Mouse (Mus musculus) A20 (cell line): ENCODE results near the gene Mlycd.

ENCODE experiments used
- DNase-seq: peaks from one replicate; pipeline ENCODE4 v3.0.0-alpha.2; 2011; ENCODE audit warnings: low read depth, low spot score

Gene Mlycd

DNA sequence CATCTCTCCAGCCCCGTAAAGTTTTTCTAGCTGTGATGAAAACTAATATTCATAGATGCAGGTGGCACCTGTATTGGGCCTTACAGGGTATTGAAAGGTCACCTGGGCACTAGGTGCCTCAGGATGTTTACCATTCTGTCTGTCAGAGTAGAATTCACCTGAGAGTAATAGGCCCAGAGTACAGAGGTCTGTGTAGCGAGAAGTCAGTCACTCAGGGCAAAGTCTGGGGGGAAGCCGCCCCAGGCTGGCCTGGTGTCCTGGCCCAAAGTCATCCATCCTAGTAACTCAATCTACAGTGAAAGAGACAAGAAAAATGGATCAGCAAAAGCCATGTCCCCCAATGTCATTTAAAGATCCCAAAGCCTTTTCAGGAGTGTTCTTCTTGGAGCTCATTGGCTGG, 6.2 kb downstream of the Mlycd start:
- no peak for DNase-seq

DNA sequence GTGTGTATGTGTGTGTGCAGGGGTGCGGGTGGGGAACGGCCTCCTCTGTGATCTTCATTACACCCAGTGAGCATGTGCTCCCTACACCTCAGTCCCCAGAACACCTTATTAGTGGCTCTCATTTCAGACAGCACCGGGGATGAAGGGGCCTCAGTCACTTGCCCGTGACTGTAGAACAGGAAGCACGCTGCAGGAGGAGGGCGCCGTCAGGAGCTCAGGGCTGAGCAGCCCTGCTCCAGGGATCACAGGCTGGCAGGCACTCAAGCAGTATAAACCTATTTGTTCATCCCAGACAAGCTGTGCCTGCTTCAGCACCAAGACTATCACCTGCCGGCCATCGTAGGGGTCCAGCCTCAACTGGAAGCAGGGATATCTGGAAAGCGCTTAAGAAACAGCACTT, 9.2 kb downstream of the Mlycd start:
- no peak for DNase-seq

DNA sequence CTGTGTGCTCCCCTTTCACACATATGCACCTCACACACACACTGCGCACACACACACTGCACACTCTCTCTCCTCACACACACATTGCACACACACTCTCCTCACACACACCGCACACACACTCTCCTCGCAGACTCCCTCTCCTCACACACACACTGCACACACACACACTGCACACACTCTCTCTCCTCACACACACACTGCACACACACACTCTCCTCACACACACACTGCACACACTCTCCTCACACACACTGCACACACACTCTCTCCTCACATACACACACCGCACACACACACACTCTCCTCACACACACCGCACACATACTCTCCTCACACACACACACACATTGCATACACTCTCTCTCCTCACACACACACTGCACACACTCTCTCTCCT, 10.0 kb downstream of the Mlycd start:
- no peak for DNase-seq

- DNase-seq = no peak
Observed at GRCm38 (mm10) chr8:119408311-119408710, 13.6 kb downstream of the Mlycd start.

DNA sequence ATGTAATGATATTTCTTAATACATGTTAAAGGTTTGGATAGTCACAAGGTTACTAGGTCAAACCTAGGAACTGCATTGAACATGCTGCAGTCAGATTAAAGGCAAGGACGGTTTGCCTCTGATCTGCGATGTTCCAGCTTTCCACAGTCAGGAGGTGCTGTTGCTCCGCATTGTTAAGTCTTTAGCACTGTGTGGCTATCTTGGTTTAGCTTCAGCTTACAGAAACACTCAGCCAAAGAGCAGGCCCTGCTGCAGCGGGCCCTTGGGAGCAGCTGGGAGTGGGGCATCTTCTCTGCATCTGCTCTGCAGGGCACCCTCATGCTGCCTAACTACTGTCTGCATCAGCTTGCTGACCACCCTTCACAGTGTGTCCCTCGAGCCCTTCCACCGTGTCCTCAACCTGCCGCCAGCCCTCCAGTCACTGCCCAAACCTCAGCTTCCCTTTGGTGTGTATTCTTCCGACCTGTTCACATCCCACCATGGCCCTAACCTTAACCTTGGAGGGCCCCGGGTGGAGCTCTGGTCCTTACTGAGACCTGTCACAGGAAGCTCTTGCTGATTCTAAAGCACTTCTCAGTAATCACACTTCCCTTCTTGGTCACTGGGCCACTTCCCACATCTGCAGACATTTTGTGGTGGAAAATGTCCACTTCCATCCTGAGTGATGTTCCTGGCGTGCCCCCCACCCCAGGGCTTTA, 17.5 kb downstream of the Mlycd start:
- DNase-seq = no peak

GRCm38 (mm10) chr8:119412735-119413498, 18.2 kb downstream of the Mlycd start:
- peak; percentile 76 for DNase-seq

DNA sequence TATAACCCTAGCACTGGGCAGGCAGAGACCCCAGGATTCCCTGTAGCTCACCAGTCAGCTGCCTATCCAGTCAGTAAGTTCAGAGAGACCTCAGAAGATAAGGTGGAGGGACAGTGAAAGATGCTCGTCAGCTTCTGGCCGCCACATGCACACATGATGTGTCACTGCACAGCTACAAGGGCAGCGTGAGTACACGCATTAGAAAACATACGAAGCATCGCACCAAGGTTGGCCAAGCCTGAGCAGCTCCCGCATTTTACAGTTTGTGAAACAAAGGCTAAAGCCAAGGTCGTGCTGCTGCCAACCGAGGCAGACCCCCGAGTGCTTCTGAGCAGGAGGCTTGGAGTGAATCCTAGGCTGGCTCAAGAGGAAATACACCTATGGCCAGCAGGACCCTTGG, 18.9 kb downstream of the Mlycd start:
- no peak for DNase-seq

- DNase-seq = no peak
Observed at GRCm38 (mm10) chr8:119420318-119420717, 25.6 kb downstream of the Mlycd start.

DNA sequence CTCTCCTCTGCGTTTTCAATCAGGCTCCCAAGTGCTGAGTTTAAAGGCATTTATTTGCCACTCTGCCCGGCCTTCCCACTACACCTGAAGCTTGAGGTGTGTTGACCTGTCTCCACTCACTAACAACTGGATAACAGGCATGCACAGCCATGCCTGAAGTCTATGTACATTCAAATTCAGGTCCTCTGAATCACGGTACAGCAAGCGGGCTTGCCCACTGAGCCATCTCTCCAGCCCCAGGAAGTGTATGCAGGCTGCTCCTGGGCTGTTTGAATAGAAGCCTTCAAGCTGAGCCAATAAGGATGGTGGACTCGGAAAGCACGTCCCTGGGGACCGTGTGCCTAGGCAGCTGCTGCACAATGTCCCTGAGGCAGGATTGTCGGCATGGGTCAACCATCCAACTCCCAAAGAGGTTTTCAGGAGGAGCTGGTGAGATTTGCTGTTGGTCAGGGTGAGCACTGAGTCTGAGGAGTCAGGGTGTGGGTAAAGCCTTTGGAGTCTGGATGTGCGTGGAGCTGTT, 27.0 kb downstream of the Mlycd start:
- DNase-seq = no peak

DNA sequence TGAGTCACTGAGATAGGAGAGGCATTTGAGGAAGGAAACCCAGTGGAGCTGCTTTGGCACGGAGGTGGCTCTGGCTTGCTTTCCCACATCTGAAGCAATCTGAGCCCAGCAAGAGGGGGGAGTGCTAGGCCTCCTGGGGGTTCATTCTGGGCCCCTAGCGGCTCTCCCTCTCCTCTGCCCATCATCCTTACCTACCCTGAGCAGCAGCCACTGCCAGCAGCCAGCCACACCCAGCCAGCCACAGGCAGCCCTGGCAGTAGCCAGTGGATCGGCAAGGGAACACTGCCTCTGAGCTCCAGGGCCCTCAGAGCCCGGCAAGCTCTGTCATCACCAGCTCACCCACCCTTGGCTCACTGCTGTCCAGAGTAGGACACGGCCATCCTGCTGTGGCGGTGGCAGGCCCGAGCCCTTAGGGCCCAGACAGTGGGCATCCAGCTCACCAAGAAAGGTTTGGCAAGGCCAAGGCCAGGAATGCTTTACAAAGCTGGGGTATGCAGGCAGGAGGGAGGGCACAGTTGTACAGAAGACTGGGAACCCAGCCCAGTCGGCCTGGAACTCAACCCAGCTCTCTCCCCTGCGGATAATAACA, 27.5 kb downstream of the Mlycd start:
- DNase-seq = no peak

- DNase-seq = peak; percentile 89
Observed at GRCm38 (mm10) chr8:119423631-119424141, 29.0 kb downstream of the Mlycd start.

GRCm38 (mm10) chr8:119424199-119424733, 29.6 kb downstream of the Mlycd start:
- peak; percentile 40 for DNase-seq

GRCm38 (mm10) chr8:119424740-119425139, 30.1 kb downstream of the Mlycd start:
- no peak for DNase-seq

DNA sequence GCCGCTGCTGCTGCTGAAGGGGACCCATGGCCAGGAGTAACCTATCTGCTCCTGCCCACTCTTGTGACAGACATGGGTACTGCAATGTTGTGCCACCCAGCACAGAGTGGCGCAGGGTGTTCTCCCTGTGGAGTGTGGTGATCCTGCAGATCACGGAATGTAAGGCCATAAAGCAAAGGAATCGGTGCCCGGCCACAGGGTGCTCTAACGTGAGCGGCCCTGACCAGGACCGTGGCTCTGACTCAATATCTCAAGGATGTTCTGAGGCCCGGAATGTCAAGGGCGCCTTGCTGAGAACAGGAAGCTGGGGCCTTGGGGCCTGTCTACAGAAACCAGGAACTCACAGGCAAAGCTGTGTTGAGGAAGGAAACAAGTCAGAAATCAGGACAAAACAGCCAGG, 30.9 kb downstream of the Mlycd start:
- DNase-seq = no peak

- no peak for DNase-seq
Observed at GRCm38 (mm10) chr8:119426069-119426735, 31.5 kb downstream of the Mlycd start.

DNA sequence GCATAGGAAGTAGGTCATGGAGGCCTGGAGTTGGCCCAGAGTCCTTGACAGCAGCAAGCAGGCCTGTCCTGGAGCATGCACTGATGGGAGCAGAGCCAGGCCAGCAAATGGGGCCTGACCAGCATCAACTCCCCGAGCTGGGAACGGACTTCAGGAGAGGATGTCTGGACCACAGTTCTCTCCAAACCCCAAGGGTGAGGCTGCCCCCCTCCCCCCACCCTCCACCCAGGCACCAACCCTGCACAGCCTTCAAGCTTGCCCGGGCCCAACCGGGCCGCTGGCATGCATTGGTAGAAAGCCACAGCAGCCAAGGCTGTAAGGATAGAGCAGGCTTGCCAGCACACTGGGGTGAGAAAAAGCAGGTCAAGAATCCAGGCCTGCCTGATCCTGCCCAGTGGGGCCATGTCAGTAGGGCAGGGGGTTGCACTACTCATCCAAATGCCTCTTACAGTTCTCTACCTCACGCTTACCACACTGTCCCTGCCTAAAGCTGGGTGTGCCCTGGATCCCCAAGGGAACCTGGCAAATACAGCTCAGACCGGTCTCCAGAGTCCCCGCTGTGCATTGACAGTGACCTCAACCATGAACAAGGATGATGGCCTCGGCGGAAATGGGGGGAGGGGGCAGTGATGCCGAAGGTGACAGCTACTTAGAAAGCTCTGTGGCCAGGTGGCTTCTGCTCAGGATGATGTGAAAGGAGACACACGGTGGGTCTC, 33.1 kb downstream of the Mlycd start:
- DNase-seq = peak; percentile 68

GRCm38 (mm10) chr8:119428350-119428740, 33.7 kb downstream of the Mlycd start:
- DNase-seq = no peak

DNA sequence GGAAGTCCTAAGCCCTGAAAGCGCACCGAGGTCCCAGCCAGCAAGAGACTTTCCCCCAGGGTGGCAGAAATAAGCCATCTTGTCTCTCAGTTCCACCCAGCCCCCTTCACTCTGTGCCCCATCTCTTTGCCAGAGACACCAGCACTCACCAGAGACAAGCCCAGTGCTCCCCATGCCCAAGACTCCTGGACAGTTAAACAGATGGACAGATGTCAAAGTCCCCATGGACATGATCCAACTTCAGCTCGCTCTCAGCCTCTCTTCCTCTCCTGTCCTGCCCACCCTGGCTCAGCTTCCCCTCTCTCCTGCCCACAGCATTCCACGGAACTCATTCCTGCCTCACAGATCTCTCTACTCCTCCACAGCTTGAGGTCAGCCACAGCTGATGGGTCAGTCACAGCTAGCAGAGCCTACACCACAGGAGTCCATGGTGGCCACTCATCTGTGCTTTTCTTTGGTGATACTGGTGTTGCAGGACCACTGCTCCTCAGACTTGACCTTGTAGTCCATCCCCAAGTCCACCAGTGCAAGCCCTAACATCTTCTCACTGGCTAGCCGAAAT, 34.2 kb downstream of the Mlycd start:
- DNase-seq = no peak

- DNase-seq = no peak
Observed at GRCm38 (mm10) chr8:119429552-119429951, 34.9 kb downstream of the Mlycd start.

DNA sequence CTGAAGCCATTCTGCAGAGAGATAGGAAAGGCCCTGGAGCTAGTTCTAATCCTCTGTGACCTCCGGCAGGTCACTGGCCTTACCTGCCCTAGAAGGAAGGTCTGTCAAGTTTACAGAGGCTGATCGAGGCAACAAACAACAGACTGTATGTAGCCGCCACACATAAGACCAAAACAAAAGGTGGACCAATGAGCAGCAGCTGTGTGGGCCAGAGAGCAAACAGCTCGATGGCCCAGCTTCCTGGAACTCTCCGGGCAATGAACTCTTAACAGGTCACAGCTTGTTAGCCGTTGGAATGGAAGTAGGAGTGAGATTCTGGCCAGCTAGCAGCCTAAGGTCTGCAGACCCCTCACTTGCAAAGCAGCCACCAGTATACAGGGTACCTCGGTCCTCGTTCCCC, 35.6 kb downstream of the Mlycd start:
- no peak for DNase-seq

GRCm38 (mm10) chr8:119430690-119431089, 36.0 kb downstream of the Mlycd start:
- no peak for DNase-seq
